Mouse (Mus musculus): ENCODE measurements around the gene Lrrc1. TPM values are rescaled to one million over a fixed set of nuclear protein-coding genes. Genes with fewer than 3 reads are reported as not detected.

Lrrc1 gene
- polyA plus RNA-seq, 1 experiment from 2014 or later, result 19.7 TPM

- Histone ChIP-seq H3K27me3 (ENCODE audit: control insufficient read depth, insufficient read depth, low read length) (no peaks in the 10 kb centered on the region), H3K9ac (replicated peaks; ENCODE audit: low read depth, low read length) (no peak overlapping the region), H3K9me3 (ENCODE audit: control insufficient read depth, low read depth, low read length) (no peaks in the 10 kb centered on the region), H3K36me3 (ENCODE audit: control insufficient read depth, insufficient read depth, low read length) (no peaks in the 10 kb centered on the region), H3K4me3 (ENCODE audit: low read depth, low read length) (no peak overlapping the region), H3K27ac (ENCODE audit: low read length) (no peak overlapping the region), H3K4me2 (replicated peaks; ENCODE audit: low read depth, low read length) (no peak overlapping the region), H3K4me1 (ENCODE audit: control insufficient read depth, insufficient read depth, low read length) (no peaks in the 10 kb centered on the region)
- no peak for ATAC-seq (ENCODE audit: insufficient number of reproducible peaks, insufficient read depth, low FRiP score, low read depth)
- WGBS, result 78% methylated on average over 9 of the region's 9 CpGs
Observed at GRCm38 (mm10) chr9:77419501-77420199, 125.0 kb downstream of the Lrrc1 start.

- Histone ChIP-seq H3K36me3 (ENCODE audit: control insufficient read depth, insufficient read depth, low read length) (no peaks in the 10 kb centered on the region), H3K27me3 (ENCODE audit: control insufficient read depth, insufficient read depth, low read length) (no peaks in the 10 kb centered on the region), H3K4me3 (ENCODE audit: low read depth, low read length) (no peak overlapping the region), H3K4me2 (replicated peaks; ENCODE audit: low read depth, low read length) (no peak overlapping the region), H3K9me3 (ENCODE audit: control insufficient read depth, low read depth, low read length) (no peaks in the 10 kb centered on the region), H3K27ac (ENCODE audit: low read length) (no peak overlapping the region), H3K9ac (replicated peaks; ENCODE audit: low read depth, low read length) (no peak overlapping the region), H3K4me1 (ENCODE audit: control insufficient read depth, insufficient read depth, low read length) (no peaks in the 10 kb centered on the region)
- WGBS, result 74% methylated on average over 2 of the region's 2 CpGs
- ATAC-seq (ENCODE audit: insufficient number of reproducible peaks, insufficient read depth, low FRiP score, low read depth), result no peak
Observed at GRCm38 (mm10) chr9:77418800-77419199, 125.9 kb downstream of the Lrrc1 start.

GRCm38 (mm10) chr9:77416486-77416885 is 128.2 kb downstream of the Lrrc1 start:
- H3K4me1 ChIP-seq (ENCODE audit: control insufficient read depth, insufficient read depth, low read length), result no peaks in the 10 kb centered on the region
- 95% methylated on average over 4 of the region's 4 CpGs for WGBS
- no peak overlapping the region for H3K27ac ChIP-seq (ENCODE audit: low read length)
- ATAC-seq (ENCODE audit: insufficient number of reproducible peaks, insufficient read depth, low FRiP score, low read depth), result no peak
- H3K4me2 ChIP-seq (replicated peaks; ENCODE audit: low read depth, low read length), result no peak overlapping the region
- H3K27me3 ChIP-seq (ENCODE audit: control insufficient read depth, insufficient read depth, low read length), result no peaks in the 10 kb centered on the region
- no peak overlapping the region for H3K4me3 ChIP-seq (ENCODE audit: low read depth, low read length)
- no peaks in the 10 kb centered on the region for H3K9me3 ChIP-seq (ENCODE audit: control insufficient read depth, low read depth, low read length)
- H3K36me3 ChIP-seq (ENCODE audit: control insufficient read depth, insufficient read depth, low read length), result no peaks in the 10 kb centered on the region
- H3K9ac ChIP-seq (replicated peaks; ENCODE audit: low read depth, low read length), result no peak overlapping the region

GRCm38 (mm10) chr9:77416002-77416401 is 128.7 kb downstream of the Lrrc1 start:
- H3K4me3 ChIP-seq (ENCODE audit: low read depth, low read length), result no peak overlapping the region
- H3K4me1 ChIP-seq (ENCODE audit: control insufficient read depth, insufficient read depth, low read length), result no peaks in the 10 kb centered on the region
- WGBS, result 88% methylated on average over 7 of the region's 7 CpGs
- H3K27me3 ChIP-seq (ENCODE audit: control insufficient read depth, insufficient read depth, low read length), result no peaks in the 10 kb centered on the region
- no peaks in the 10 kb centered on the region for H3K9me3 ChIP-seq (ENCODE audit: control insufficient read depth, low read depth, low read length)
- no peak overlapping the region for H3K4me2 ChIP-seq (replicated peaks; ENCODE audit: low read depth, low read length)
- H3K9ac ChIP-seq (replicated peaks; ENCODE audit: low read depth, low read length), result no peak overlapping the region
- no peak for ATAC-seq (ENCODE audit: insufficient number of reproducible peaks, insufficient read depth, low FRiP score, low read depth)
- no peaks in the 10 kb centered on the region for H3K36me3 ChIP-seq (ENCODE audit: control insufficient read depth, insufficient read depth, low read length)
- H3K27ac ChIP-seq (ENCODE audit: low read length), result no peak overlapping the region

- Histone ChIP-seq H3K4me3 (ENCODE audit: low read depth, low read length) (no peak overlapping the region), H3K27ac (ENCODE audit: low read length) (no peak overlapping the region), H3K27me3 (ENCODE audit: control insufficient read depth, insufficient read depth, low read length) (no peaks in the 10 kb centered on the region), H3K4me1 (ENCODE audit: control insufficient read depth, insufficient read depth, low read length) (no peaks in the 10 kb centered on the region), H3K9ac (replicated peaks; ENCODE audit: low read depth, low read length) (no peak overlapping the region), H3K36me3 (ENCODE audit: control insufficient read depth, insufficient read depth, low read length) (no peaks in the 10 kb centered on the region), H3K4me2 (replicated peaks; ENCODE audit: low read depth, low read length) (no peak overlapping the region), H3K9me3 (ENCODE audit: control insufficient read depth, low read depth, low read length) (no peaks in the 10 kb centered on the region)
- 68% methylated on average over 3 of the region's 3 CpGs for WGBS
- no peak for ATAC-seq (ENCODE audit: insufficient number of reproducible peaks, insufficient read depth, low FRiP score, low read depth)
Observed at GRCm38 (mm10) chr9:77411830-77412425, 132.7 kb downstream of the Lrrc1 start.

- Histone ChIP-seq H3K4me3 (ENCODE audit: low read depth, low read length) (no peak overlapping the region), H3K9ac (replicated peaks; ENCODE audit: low read depth, low read length) (no peak overlapping the region), H3K27me3 (ENCODE audit: control insufficient read depth, insufficient read depth, low read length) (no peaks in the 10 kb centered on the region), H3K4me1 (ENCODE audit: control insufficient read depth, insufficient read depth, low read length) (no peaks in the 10 kb centered on the region), H3K27ac (ENCODE audit: low read length) (no peak overlapping the region), H3K36me3 (ENCODE audit: control insufficient read depth, insufficient read depth, low read length) (no peaks in the 10 kb centered on the region), H3K4me2 (replicated peaks; ENCODE audit: low read depth, low read length) (no peak overlapping the region), H3K9me3 (ENCODE audit: control insufficient read depth, low read depth, low read length) (no peaks in the 10 kb centered on the region)
- ATAC-seq (ENCODE audit: insufficient number of reproducible peaks, insufficient read depth, low FRiP score, low read depth), result no peak
- WGBS, result 32% methylated on average over 4 of the region's 4 CpGs
Observed at GRCm38 (mm10) chr9:77410968-77411367, 133.7 kb downstream of the Lrrc1 start.

GRCm38 (mm10) chr9:77410524-77410923 is 134.1 kb downstream of the Lrrc1 start:
- Histone ChIP-seq H3K9me3 (ENCODE audit: control insufficient read depth, low read depth, low read length) (no peaks in the 10 kb centered on the region), H3K4me1 (ENCODE audit: control insufficient read depth, insufficient read depth, low read length) (no peaks in the 10 kb centered on the region), H3K27me3 (ENCODE audit: control insufficient read depth, insufficient read depth, low read length) (no peaks in the 10 kb centered on the region), H3K9ac (replicated peaks; ENCODE audit: low read depth, low read length) (no peak overlapping the region), H3K4me2 (replicated peaks; ENCODE audit: low read depth, low read length) (no peak overlapping the region), H3K27ac (ENCODE audit: low read length) (no peak overlapping the region), H3K36me3 (ENCODE audit: control insufficient read depth, insufficient read depth, low read length) (no peaks in the 10 kb centered on the region), H3K4me3 (ENCODE audit: low read depth, low read length) (no peak overlapping the region)
- 73% methylated on average over 7 of the region's 7 CpGs for WGBS
- no peak for ATAC-seq (ENCODE audit: insufficient number of reproducible peaks, insufficient read depth, low FRiP score, low read depth)

GRCm38 (mm10) chr9:77408053-77408603 is 136.5 kb downstream of the Lrrc1 start:
- no peaks in the 10 kb centered on the region for H3K27me3 ChIP-seq (ENCODE audit: control insufficient read depth, insufficient read depth, low read length)
- H3K4me3 ChIP-seq (ENCODE audit: low read depth, low read length), result no peak overlapping the region
- no peaks in the 10 kb centered on the region for H3K36me3 ChIP-seq (ENCODE audit: control insufficient read depth, insufficient read depth, low read length)
- H3K4me2 ChIP-seq (replicated peaks; ENCODE audit: low read depth, low read length), result no peak overlapping the region
- H3K27ac ChIP-seq (ENCODE audit: low read length), result no peak overlapping the region
- no peak for ATAC-seq (ENCODE audit: insufficient number of reproducible peaks, insufficient read depth, low FRiP score, low read depth)
- 38% methylated on average over 6 of the region's 6 CpGs for WGBS
- H3K4me1 ChIP-seq (ENCODE audit: control insufficient read depth, insufficient read depth, low read length), result no peaks in the 10 kb centered on the region
- no peaks in the 10 kb centered on the region for H3K9me3 ChIP-seq (ENCODE audit: control insufficient read depth, low read depth, low read length)
- no peak overlapping the region for H3K9ac ChIP-seq (replicated peaks; ENCODE audit: low read depth, low read length)

All from stomach, embryonic 14.5 days (tissue).